Mouse (Mus musculus): ENCODE data around the gene Zfp683.

Gene Zfp683

DNA sequence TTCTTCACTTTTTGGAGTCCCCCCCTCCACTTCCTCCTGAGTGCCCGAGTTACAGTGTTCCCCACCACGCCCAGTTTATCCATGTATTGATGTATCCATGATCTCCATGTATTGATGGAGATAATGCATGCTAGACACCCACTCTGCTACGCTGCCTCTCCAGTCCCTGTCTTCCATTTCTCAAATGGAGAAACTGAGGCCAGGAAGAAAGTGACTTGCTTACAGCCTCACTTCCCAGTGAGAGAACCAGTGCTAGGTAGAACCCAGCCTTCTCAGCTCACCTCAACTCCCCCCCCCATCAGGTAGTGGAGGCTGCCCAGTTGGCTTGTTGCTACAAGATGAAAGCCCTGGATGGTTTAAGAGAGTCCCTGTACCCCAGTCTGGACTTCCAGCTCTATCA, at the start of gene Zfp683:
Gene Zfp683 (plus strand): TSS at position 301 of the 400 bp plus-strand sequence.
- DNase-seq (ENCODE audit: low spot score in 2 of 2), result no peak

DNA sequence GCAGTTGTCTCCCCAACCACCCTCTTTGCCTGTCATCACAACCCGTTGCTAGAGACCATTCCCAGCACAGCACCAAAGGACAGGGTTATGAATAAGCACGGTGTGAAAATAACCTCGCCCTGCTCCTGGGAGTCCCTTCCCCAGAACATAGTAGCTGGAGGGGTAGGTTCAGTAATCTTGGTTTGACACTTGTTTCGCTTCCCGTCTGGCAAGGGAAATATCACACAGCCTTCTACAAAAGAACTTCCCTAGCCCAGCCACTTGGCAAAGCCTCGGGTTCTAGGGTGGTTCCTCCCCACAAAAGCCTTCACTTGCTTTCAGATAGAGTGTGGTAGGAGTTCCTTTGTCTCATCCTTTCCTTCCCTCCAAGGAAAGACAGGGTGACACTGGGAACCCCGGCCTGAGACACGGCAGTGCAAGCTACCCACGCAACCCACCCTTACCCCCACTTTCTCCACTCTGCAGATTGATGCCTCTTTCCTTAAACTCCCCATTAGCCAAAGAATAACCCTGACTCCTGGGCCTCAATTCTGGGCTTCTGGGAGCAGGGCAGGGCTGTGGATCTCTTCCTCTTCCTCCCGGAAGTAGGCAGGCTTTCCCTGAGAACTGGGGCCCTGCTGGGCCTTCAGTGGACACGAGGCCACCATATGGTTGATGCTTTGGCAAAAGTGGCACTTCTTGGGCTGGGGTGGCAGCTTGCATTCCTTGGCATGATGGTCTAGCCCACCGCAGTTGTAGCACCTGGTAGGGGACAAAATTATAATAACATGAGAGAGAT, 47.9 kb upstream of the Zfp683 start:
- DNase-seq (ENCODE audit: low spot score in 2 of 2), result no peak

DNA sequence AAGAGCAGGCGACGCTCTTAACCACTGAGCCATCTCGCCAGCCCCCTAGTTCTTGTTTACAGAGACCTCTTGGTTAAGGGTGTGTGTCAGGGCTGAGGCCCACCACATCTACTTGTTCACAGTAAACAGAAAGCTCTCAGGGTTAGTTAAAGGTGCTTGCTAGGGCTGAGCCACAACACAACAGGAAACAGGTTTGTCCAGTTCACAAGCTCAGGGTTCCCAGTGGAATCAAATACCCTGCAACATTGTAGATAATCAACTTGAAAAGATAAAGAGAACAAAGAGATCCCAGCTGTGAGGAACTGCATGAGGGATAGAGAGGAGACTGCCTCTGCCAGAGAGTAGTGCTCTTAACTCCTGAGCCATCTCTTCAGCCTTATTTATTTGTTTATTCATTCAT, 46.8 kb upstream of the Zfp683 start:
- no peak for DNase-seq (ENCODE audit: low spot score in 2 of 2)

DNA sequence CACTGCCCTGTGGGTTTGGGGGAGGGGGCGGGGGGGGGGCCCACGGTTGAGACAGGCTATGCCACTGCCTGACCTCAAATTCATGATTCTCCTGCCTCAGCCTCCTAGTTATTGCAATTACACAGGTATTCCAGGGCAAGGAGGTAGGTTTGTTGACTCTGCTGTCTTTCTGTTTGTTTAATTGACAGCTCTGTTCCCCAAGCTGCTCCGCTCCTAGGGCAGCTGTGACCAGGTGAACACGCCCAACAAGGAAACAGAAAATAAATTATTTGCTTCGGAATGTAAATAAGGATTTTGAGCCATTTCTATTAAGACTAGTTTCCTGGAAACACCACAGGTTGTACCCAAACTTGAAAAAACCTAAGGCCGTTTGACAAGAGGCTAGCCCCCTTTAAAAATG, 43.9 kb upstream of the Zfp683 start:
- no peak for DNase-seq (ENCODE audit: low spot score in 2 of 2)

DNA sequence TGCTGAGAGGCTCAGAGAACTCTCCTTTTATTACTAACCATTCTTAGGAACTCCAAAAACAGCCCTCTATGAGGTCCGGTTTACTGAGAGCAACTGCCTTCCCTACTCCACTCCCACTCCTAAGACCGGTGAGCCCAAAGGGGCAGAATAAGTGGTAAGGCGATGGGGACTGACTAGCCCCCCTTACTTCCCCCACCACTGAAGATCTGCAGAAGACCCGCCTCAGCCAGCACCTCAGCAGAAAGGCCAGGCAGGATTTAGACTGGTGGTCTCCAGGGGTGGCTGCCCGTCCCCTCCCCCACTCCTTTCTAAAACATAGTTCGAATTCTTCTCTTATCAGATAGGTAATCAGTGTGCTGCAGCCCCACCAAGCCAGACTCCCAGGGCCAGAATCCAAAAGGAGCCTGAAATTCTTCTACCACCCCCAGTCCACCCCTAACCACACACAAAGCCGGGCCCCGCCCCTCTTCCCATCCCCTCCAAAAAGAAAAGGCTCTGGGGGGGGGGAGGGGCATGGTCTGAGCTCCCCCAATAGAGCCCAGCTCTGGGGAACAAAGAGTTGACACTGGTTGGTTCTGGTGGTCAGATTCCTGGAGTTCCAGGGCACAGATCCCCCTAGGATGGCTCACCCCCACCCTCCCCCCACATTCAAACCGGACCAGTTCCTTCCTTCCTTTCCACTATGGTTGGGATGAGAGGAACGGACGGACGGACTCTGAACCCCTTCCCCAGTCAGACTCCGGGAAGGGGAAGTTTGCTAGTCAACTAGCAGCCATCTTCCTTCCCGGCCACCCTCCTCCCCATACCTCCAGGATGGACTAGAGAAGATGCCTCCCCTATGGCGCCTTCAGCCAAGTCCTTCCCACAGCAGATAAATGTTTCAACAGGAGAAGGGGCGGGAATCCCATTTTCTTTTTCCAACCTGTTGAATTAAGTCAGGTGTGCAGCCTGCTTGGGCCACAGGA, 41.9 kb upstream of the Zfp683 start:
- DNase-seq (ENCODE audit: low spot score in 2 of 2), result no peak

DNA sequence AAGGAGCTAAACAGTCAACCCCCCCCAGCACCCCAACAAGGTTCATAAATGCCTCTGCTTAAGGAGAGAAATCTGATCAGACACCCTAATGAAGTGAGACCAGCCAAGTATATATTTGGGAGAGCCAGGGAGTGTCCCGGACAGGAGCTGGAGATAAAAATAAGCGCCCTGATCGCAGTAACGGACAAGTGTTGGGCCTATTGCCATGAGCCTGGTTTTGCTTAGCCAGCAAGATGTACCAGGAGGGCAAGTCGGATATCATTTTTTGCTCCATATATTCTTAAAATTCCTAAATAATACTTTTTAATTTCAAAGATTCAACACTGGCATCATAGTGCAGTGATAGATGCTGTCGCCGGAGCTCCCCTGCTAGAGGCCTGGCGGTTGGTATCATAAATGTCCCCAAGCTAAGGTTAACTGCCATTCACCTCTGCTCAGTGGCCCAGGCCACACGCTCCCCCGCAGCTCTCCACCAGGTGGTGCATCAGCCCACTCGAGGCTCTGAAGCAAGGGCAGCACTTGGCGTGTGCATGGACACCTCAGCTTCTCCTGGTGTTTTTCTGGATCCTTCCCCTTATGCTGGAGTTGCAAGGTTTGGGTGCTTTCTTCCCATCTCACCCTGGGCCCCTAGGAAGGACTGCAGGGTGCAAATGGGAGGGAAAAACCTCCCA, 40.6 kb upstream of the Zfp683 start:
- no peak for DNase-seq (ENCODE audit: low spot score in 2 of 2)

DNA sequence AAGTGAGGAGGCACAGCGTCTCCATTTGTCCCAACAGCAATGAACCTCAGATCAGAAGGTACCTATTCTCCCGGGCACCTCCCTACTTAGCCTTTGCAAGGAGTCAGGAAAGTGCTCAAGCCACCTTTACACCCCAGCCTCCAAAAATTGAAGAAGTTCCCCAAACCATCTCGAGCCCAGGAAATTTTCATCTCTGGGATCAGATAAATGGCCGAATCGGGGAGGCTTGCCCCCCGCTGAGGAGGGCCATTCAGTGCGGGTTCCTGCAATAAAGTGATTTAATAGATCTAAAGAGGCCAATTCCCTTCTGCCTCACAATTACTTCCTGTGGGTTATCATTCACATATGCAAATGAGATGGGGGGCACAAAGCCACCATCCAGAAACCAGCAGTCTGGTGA, 37.4 kb upstream of the Zfp683 start:
- DNase-seq (ENCODE audit: low spot score in 2 of 2), result no peak

DNA sequence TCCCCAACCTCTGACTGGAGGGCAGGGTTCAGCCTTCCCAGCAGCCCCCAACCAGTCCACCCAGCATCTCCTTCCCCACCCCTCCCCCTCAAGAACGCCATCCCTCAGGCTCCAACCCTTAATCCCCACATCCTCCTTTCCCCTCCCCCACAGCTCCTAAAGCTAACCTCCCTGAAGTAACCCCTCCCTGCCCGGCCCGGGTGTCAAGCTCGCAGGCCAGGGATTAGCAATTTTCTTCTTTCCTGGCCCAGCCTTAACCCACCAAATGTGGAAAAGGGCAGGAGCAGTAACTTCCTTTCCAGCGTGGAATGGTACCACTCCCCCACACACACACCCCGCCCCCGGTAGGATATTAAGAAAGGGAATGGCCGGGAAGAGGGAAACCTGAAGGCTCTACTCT, 36.9 kb upstream of the Zfp683 start:
- DNase-seq (ENCODE audit: low spot score in 2 of 2), result no peak

DNA sequence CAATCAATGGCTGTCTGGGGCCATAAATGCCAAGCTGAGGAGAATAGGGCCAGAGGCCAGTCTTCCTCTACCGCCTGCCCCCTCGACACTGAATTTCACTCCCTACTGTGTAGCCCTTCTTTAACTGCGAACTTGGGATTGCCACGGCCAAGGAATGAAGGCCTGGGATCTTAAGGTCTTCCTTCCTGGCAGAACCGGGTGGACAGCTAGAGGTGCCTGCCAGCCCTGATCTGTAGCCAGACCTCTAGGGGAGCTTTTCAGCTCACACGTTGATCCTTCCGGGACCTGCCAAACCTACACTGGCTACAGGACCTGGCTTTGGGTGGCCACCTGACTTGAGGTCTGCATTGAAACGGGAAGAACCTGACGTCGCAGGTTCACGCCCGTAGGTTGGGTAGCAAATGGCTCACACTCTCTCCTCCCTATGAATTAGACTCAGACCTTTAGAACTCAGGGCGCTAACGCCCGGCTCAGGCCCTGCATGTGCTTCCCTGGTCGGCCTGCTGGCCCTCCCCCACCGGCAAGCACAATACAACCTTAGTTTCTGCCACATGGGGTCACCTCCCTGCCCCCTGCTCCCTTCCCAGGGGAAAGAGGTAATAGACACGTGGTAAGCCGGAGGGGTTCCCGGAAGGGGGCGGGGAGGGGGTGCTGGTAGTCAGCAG, 36.3 kb upstream of the Zfp683 start:
- no peak for DNase-seq (ENCODE audit: low spot score in 2 of 2)

DNA sequence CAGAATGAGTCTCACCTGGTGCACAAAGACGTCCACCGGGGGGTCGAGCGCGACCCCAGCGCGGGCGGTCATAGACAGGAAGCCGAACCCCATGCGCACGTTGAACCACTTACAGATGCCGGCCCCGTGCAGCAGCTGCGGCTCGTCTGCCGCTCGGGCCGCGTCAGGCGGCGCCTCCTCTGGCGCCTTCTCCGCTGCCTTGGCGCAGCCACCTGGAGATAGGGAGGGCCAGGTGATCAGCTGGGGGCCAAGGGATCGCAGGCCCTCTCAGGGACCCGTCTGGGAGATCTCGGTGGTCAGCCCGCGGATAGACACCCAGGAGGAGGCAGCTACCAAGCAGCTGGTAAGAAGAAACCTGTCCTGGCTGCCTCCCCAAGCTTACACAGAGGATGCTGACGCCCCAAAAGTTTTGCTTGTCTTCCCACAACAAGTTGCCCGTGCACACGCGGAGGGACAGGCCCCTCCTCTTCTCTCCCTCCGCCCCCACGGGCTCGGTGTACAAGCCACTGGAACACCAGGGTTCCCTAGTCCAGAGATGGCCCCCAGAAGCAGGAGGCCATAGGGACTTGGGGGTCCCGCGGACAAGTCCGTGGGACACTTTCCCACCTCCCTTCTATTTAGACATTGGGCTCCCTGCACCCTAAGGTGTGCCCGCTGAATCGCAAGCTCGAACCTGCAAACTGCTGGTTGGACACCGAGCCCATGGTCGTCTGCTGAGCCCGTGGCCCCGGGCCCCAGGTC, 35.4 kb upstream of the Zfp683 start:
- DNase-seq (ENCODE audit: low spot score in 2 of 2), result no peak

DNA sequence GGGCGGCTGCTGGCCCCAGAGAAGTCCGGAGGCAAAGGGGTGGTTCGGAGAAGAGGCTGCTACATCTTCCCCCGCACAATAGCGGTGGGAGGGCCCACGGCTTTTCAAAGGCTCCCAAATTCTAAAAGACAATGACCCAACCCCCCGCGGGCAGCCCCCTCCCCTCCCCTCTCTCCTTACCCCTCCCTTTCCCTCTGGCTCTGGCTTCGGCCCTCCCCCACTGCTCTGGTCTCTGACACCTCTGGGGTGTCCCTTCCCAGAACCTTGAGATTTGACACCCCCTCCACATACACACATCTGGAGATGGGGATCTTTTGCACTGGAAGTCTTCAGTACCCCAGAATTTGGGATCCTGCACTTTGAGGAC, 34.9 kb upstream of the Zfp683 start, which contains the start of gene Lin28a:
Gene Lin28a (minus strand): TSS at position 63 of the 367 bp plus-strand sequence.
- DNase-seq (ENCODE audit: low spot score in 2 of 2), result no peak

DNA sequence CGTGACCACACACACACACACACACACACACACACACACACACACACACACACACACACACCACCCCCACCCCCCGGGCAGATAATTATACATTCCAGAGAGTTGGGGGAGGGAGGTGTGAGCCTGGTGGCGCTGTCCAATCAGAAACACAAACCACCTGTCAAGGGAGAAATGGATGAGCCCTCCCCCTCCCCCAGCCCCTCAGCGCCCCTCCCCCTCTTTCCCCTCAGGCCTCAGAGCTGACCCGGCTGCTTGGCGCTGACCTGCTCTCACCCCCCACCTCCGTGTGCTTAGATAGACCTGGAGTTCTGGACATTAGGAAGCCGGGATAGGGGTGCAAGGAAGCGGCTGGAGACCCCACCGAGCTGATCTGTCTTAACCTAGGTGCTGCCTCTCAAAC, 34.4 kb upstream of the Zfp683 start:
- DNase-seq (ENCODE audit: low spot score in 2 of 2), result no peak

DNA sequence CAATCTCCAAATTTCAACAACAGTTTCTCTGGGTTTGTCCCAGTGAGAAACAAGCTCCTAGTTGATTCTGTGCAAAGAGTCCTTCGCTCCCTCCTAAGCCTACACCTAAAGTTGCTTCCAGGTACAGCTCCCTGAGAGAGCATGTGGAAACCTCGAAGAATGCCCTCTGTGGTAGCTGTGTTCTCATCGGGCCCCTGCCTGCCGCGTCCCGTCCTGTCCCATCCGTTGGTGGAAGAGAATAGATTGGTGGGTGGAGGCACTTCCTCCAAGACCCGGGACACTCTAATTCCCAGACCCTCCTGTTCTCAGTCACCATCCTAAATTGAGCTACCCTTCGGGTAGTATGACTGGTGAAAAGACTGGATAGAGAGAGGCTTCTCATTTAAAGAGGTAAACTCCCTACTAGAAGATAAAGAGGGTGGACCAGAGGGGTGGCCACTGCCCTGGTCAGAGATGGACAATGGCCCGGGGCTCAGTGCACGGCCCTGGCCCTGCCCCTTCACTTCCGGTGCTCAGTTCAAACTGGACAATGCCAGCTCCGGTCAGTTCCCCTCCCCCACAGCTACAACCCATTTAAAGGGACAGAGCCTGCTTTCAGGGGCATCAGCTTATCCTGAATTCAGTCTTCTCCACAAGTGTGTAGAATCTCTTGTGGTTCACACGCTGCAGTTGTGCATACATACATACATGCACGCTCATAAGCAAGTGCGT, 33.8 kb upstream of the Zfp683 start:
- DNase-seq (ENCODE audit: low spot score in 2 of 2), result no peak

DNA sequence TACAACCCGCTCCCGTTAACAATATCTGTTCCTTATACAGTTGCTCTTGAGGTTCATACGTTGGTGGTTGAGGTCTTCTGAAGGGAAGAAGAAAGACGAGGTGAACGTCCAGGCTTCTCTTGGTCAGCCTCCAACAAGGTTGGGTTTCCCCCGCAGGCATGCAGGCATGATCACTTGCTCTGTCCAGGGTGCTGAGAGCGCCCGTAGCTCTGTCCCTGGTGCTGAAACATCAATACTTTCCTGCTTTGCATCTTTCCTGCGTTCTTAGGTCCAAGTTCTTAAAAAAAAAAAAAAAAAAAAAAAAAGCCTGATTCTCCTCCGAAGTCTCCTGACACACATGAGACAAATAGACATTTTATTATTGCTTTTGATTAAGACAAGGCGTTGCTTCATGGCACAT, 33.0 kb upstream of the Zfp683 start:
- peak; percentile 15 to 20 for DNase-seq (ENCODE audit: low spot score in 2 of 2)

DNA sequence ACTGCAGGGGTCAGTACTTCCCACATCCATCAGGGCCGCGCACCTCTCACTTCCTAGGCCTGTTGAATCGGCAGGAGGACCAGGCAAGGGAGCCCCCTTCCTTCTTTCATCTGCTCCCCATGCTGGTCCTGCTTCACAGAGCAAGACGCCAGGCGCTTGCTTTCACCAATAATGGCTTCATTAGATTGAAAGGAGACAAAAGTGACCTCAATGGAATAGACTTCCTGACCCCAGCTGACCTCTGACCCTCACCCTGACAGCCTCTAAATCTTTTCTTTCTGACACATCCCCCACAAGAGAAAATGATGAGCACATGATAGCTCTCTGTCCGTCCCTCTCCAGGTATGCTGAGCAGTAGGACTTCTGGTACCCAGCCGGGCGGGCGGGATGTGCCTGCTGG, 27.8 kb upstream of the Zfp683 start:
- DNase-seq (ENCODE audit: low spot score in 2 of 2), result no peak

DNA sequence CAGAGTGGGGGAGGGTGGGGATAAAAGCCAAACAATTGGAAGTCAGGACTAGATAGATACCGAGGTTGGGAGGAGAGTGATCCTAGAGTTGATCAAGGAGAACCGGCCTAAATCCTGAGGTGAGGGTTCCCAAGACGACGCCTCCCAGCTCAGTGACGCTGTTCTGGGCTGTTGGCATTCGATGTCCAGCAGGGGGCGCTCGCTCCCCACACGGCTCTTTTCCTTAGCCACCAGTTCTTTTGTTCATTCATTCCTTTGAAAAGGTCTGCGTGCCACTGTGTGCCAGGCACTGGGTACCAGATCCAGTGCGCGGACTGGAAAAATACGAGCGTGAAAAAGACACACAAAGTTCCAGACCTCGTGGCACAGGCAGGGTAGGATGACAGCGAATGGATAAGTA, 17.7 kb upstream of the Zfp683 start:
- DNase-seq (ENCODE audit: low spot score in 2 of 2), result peak; percentile 84 to 86

DNA sequence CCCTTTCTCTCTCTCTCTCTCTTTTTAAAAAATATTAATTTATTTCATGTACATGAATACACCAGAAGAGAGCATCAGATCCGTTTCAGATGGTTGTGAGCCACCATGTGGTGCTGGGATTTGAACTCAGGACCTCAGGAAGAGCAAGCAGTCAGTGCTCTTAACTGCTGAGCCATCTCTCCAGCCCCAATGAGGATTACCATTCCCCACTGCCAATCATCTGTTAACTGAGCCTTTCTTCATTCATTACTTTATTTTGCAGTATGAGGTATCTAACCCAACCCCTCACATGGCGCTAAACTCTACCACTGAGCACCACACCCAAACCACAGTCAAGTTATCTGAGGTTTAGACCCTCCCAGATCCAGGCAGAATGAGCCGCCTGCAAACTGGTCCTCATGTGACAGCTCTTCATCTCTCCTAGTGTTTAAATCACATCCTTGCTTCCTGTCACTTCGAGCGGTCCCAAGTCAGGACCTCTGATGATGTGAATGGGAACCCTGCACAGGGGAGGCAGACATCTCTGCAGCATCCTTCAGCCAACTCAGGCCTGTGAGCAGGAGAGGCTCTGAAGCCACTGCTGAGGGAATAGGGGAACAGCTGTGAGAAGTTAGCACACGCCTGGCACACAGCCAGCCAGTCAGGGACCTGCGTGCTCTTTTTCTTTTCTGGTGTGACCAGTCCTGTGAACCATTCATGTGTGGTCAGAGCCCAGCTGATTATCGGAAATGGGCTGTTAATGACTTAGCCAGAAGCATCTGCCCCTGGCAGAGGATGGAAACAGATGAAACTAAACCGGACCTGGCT, 12.1 kb upstream of the Zfp683 start:
- no peak for DNase-seq (ENCODE audit: low spot score in 2 of 2)

DNA sequence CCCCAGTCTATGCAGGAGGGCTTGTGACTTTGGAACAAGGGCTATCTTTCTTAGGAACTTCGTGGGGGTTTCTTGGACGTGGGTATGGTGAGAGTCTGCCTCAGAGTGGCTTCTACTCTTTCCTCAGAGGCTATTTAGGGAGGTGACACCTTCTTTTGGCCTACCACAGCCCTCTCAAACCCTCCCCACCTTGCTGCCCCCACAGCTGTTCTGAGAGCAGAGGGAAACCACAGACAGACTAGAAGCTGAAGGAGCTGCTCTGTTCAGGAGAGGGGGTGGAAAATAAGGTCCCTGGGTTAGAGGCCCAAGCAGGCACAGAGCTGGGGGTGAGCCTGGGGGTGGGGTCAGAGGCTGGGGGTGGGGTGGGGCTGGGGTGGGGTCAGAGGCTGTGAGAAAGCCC, 10.6 kb upstream of the Zfp683 start:
- DNase-seq (ENCODE audit: low spot score in 2 of 2), result no peak

DNA sequence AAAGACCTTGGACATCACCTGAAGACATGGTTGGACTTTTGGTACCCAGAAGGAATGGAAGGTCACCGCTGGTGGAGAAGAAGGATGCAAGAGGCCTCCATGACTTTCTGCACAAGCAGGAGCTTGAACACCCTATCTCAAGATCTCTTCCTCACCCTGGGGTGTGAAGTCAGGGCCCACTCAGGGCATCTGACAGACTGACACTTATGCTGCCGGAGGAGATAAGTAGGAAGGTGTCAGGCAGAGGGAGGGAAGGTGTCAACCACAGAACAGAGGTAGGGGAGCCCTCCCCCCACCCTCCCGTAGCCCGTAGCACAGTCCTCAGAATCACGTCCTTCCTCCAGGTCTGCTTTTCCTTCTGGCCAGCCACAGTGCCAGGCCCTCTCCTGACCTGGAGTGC, 6.0 kb upstream of the Zfp683 start:
- no peak for DNase-seq (ENCODE audit: low spot score in 2 of 2)

DNA sequence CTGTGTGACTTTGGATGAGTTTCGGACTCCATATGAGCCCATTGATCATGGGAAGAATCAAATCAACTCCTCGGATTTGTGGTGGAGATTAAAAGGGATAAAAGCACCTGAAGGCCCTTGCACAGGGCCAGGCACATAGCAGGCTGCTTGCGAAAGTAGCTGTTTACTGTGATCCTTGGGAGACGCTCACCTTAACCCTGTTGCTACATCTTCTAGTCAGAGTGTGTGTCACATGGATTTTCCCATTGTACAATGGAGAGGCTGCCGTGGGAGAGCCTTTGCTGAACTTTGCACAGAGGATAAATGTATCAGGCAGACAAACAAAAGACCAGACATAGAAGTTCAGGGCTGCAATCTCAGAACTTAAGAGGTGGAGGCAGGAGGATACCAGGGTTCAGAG, 1.7 kb upstream of the Zfp683 start:
- no peak for DNase-seq (ENCODE audit: low spot score in 2 of 2)

All from right cerebral cortex, adult 2 months (tissue).